Mouse (Mus musculus) neural tube, embryonic 14.5 days (tissue): ENCODE data around the gene Tril. TPM values are rescaled to one million over a fixed set of nuclear protein-coding genes. Genes with fewer than 3 reads are reported as not detected.

Experiments used
- ATAC-seq: fragments of 200-750 bp; cut with Nextera tagmentation; 2 replicates; pipeline ENCODE4 v1.8.0; 2017; ENCODE audit warnings: low read depth, mild to moderate bottlenecking, moderate TSS enrichment, moderate library complexity
- H3K27ac ChIP-seq: fragments of 300-500 bp; sonication (generic); 2 replicates; pipeline ENCODE4 v1.5.1; 2014; ENCODE audit warnings: low read depth, mild to moderate bottlenecking, control low read depth, low read length, moderate library complexity, mixed read lengths
- H3K27me3 ChIP-seq: fragments of 300-500 bp; sonication (generic); 2 replicates; pipeline ENCODE4 v1.6.1; 2014; ENCODE audit warnings: low read length; ENCODE audit not compliant: control insufficient read depth, insufficient read depth
- H3K36me3 ChIP-seq: fragments of 300-500 bp; sonication (generic); 2 replicates; pipeline ENCODE4 v1.6.1; 2014; ENCODE audit warnings: low read length, mixed read lengths; ENCODE audit not compliant: control insufficient read depth, insufficient read depth
- H3K4me1 ChIP-seq: fragments of 300-500 bp; sonication (generic); 2 replicates; pipeline ENCODE4 v1.6.1; 2014; ENCODE audit warnings: low read length; ENCODE audit not compliant: control insufficient read depth, insufficient read depth
- H3K4me2 ChIP-seq: fragments of 300-500 bp; sonication (generic); 2 replicates; pipeline ENCODE4 v1.6.1; 2014; ENCODE audit warnings: mild to moderate bottlenecking, low read depth, low read length, control low read depth
- H3K4me3 ChIP-seq: fragments of 300-500 bp; sonication (generic); 2 replicates; pipeline ENCODE4 v1.5.1; 2014; ENCODE audit warnings: low read depth, low read length, control low read depth, mixed read lengths
- H3K9ac ChIP-seq: fragments of 300-500 bp; sonication (generic); replicated peaks from 2 replicates; pipeline ENCODE4 v1.6.1; 2014; ENCODE audit warnings: low read depth, mild to moderate bottlenecking, control low read depth, low read length, mixed read lengths
- H3K9me3 ChIP-seq: fragments of 300-500 bp; sonication (generic); 2 replicates; pipeline ENCODE4 v1.6.1; 2016; ENCODE audit warnings: low read length; ENCODE audit not compliant: control insufficient read depth
- WGBS: fragments of 180-500 bp; shearing (Covaris S2); extraction: QIAGEN DNeasy Blood & Tissue Kit; methylation state at CpG from one replicate; pipeline ENCODE4 v1.1.7; 2014; 5-methylcytosine and 5-hydroxymethylcytosine counted together
- polyA plus RNA-seq: library from polyadenylated mRNA; unstranded; fragments of >200 nt; fragmentation: Nextera tagmentation; extraction: Ambion mirVana; gene quantifications from 2 replicates; pipeline ENCODE4 v1.2.1, GENCODE M21; 2014

Gene Tril
- 9.2 and 12.4 TPM in 2 replicates for polyA plus RNA-seq

- Histone ChIP-seq H3K27me3 (peaks cover 21% of the 10 kb centered on the region), H3K4me3 (peak within 1 kb of the TSS; percentile 49), H3K4me1 (peaks cover 27% of the 10 kb centered on the region), H3K36me3 (no peaks in the 10 kb centered on the region), H3K9ac (peak within 1 kb of the TSS; percentile 51), H3K27ac (peak within 1 kb of the TSS; percentile 67), H3K9me3 (no peaks in the 10 kb centered on the region), H3K4me2 (peak within 1 kb of the TSS; percentile 92)
- ATAC-seq = peak; percentile 59; the same call in 1 of the 2 replicates
- WGBS = under 1% methylated on average over 43 of the region's 43 CpGs
These were observed at the start of gene Tril for GRCm38 (mm10) chr6:53820486-53820985. Gene Tril, minus strand, starts transcription at chr6:53820830.

- no peaks in the 10 kb centered on the region for H3K4me1 ChIP-seq
- H3K9me3 ChIP-seq = no peaks in the 10 kb centered on the region
- no peak overlapping the region for H3K4me3 ChIP-seq
- H3K9ac ChIP-seq = no peak overlapping the region
- 80% methylated on average over 2 of the region's 2 CpGs for WGBS
- ATAC-seq = no peak
- H3K27me3 ChIP-seq = no peaks in the 10 kb centered on the region
- no peak overlapping the region for H3K27ac ChIP-seq
- no peaks in the 10 kb centered on the region for H3K36me3 ChIP-seq
- no peak overlapping the region for H3K4me2 ChIP-seq
These were observed 42.4 kb upstream of the Tril start for GRCm38 (mm10) chr6:53863011-53863410.

DNA sequence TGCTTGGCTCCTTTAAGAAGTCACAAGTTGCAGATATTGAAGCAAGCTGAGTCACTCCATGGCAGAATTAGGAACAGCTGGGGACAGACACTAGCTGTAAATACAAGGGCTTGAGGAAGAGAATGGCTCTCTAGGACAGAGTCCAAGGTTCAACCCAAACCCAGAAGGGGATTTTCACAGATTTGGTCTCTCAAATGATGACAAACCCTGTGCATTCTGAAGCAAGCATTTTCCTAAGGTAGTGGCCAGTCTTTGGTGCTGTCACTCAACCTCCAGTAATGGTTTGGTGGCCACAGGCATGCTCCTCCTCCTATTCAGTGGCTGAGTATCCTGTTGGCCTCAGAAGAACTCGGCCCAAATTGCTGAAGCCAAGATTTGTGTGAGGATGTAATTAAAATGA is 38.5 kb upstream of the Tril start:
- no peak overlapping the region for H3K9ac ChIP-seq
- ATAC-seq = no peak
- 0 out of 2 replicates have a peak, but pooled peaks cover 2% of the 10 kb centered on the region for H3K4me1 ChIP-seq
- H3K27me3 ChIP-seq = no peaks in the 10 kb centered on the region
- no peaks in the 10 kb centered on the region for H3K36me3 ChIP-seq
- no peak overlapping the region for H3K4me3 ChIP-seq
- no peaks in the 10 kb centered on the region for H3K9me3 ChIP-seq
- no peak overlapping the region for H3K4me2 ChIP-seq
- H3K27ac ChIP-seq = no peak overlapping the region
- WGBS = 46% methylated on average over 1 of the region's 1 CpGs

- Histone ChIP-seq H3K27me3 (no peaks in the 10 kb centered on the region), H3K4me2 (no peak overlapping the region), H3K27ac (no peak overlapping the region), H3K36me3 (no peaks in the 10 kb centered on the region), H3K9ac (no peak overlapping the region), H3K4me3 (no peak overlapping the region), H3K4me1 (0 out of 2 replicates have a peak, but pooled peaks cover 2% of the 10 kb centered on the region), H3K9me3 (no peaks in the 10 kb centered on the region)
- 76% methylated on average over 7 of the region's 7 CpGs for WGBS
- ATAC-seq = no peak
These were observed 37.2 kb upstream of the Tril start for GRCm38 (mm10) chr6:53857822-53858221.

DNA sequence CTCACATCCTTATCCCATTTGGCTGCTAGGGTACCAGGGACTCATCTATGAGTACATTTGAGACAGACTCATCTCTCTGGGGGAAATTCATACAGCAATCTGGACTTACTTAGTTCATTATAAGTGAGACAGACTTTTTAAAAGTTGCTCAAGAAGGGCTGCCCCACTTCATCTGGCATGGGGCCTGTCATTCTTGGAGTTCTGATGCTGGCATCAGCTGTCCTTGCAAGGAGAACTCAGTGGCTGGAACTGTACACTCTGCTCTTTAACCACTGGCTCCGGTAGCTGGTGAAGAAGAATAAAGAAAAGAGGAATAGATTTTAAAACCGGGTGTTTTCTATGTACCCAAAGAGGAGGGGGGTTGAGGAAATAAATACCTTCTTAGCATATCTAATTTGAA is 36.1 kb upstream of the Tril start:
- ATAC-seq = no peak
- no peaks in the 10 kb centered on the region for H3K9me3 ChIP-seq
- no peak overlapping the region for H3K27ac ChIP-seq
- no peaks in the 10 kb centered on the region for H3K27me3 ChIP-seq
- H3K4me3 ChIP-seq = no peak overlapping the region
- 74% methylated on average over 2 of the region's 2 CpGs for WGBS
- no peaks in the 10 kb centered on the region for H3K36me3 ChIP-seq
- H3K4me2 ChIP-seq = no peak overlapping the region
- H3K4me1 ChIP-seq = 0 out of 2 replicates have a peak, but pooled peaks cover 2% of the 10 kb centered on the region
- H3K9ac ChIP-seq = no peak overlapping the region

DNA sequence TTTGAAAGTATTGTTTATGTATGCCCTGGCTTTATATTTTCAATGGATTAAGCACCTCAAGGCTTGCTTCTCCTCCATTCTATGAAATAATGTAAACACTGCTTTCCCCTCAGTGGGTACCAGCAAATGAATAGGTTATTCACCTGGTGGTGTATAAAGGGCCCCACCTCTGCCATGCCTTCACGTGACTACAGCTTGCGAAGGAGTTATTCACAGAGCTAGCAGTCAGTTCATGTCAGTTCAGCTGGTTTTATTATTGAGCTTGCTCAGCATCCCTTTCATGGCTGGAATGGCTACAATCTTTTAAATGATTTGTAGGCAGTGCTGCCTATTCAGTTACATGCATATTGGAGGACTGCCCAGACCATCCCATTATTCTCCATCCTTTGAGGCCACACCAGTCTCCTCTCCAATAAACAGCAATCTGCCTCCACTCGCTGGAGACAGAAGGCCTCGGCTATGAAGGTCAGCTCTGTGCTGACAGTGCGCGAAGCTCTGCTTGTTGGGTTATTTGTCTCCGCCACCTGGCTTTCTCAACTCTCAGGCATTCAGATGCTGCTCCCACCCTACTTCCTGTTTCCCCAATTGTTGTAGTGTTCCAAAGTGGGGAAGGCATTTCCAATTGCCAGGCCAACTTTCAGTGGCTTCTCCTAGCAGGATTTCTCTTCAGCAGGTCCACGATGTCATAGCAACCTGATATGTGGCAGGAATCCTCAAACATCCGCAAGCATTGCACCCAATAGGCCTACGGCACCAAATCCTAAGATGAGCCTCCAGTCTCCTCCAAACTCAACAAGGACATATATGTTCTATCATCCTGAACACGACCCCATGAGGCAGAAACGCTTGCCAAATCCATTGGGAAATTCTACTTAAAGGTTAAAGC is 34.6 kb upstream of the Tril start:
- Histone ChIP-seq H3K9ac (no peak overlapping the region), H3K4me3 (no peak overlapping the region), H3K4me2 (no peak overlapping the region), H3K27ac (peak overlapping the region; percentile 69), H3K4me1 (0 out of 2 replicates have a peak, but pooled peaks cover 2% of the 10 kb centered on the region), H3K9me3 (no peaks in the 10 kb centered on the region), H3K27me3 (no peaks in the 10 kb centered on the region), H3K36me3 (no peaks in the 10 kb centered on the region)
- WGBS = 53% methylated on average over 12 of the region's 12 CpGs
- peak; percentile 84; the same call in 1 of the 2 replicates for ATAC-seq

- Histone ChIP-seq H3K9ac (no peak overlapping the region), H3K4me3 (no peak overlapping the region), H3K4me2 (no peak overlapping the region), H3K9me3 (no peaks in the 10 kb centered on the region), H3K27ac (no peak overlapping the region; the same call in 1 of the 2 replicates), H3K36me3 (no peaks in the 10 kb centered on the region), H3K4me1 (0 out of 2 replicates have a peak, but pooled peaks cover 2% of the 10 kb centered on the region), H3K27me3 (no peaks in the 10 kb centered on the region)
- ATAC-seq = no peak
- 73% methylated on average over 2 of the region's 2 CpGs for WGBS
These were observed 33.6 kb upstream of the Tril start for GRCm38 (mm10) chr6:53854226-53854625.

GRCm38 (mm10) chr6:53853546-53853945 is 32.9 kb upstream of the Tril start:
- no peak for ATAC-seq

DNA sequence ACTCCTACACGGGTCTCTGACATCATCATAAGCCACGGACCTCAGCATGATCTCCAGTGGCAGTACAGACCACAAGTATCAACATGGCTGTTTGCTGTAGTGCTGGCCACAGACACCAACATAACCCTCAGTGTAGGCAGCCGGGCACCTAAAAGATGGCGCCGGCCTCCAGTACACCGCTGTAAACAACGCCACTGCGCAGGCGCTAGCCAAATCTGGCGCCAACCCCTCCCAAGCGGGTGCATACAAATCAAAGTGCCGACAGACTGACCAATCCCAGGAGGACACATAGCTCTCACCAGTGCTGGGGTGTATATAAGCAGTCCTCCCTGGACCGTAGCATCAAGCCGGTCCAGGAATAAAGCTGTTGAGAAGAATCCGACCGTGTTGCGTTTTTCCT is 24.0 kb upstream of the Tril start:
- H3K36me3 ChIP-seq = no peaks in the 10 kb centered on the region
- no peak overlapping the region for H3K27ac ChIP-seq
- 96% methylated on average over 17 of the region's 17 CpGs for WGBS
- H3K4me3 ChIP-seq = no peak overlapping the region
- H3K9me3 ChIP-seq = no peaks in the 10 kb centered on the region
- H3K4me1 ChIP-seq = no peaks in the 10 kb centered on the region
- ATAC-seq = no peak
- H3K4me2 ChIP-seq = no peak overlapping the region
- H3K27me3 ChIP-seq = no peaks in the 10 kb centered on the region
- no peak overlapping the region for H3K9ac ChIP-seq

More at GRCm38 (mm10) chr6:53853546-53853945, 32.9 kb upstream of the Tril start:
- H3K27ac ChIP-seq = no peak overlapping the region
- WGBS = 67% methylated on average over 3 of the region's 3 CpGs
- H3K4me2 ChIP-seq = no peak overlapping the region
- no peak overlapping the region for H3K9ac ChIP-seq
- no peaks in the 10 kb centered on the region for H3K9me3 ChIP-seq
- H3K36me3 ChIP-seq = no peaks in the 10 kb centered on the region
- no peaks in the 10 kb centered on the region for H3K27me3 ChIP-seq
- H3K4me3 ChIP-seq = no peak overlapping the region
- 0 out of 2 replicates have a peak, but pooled peaks cover 2% of the 10 kb centered on the region for H3K4me1 ChIP-seq
